Mouse (Mus musculus) frontal cortex, postnatal 25 days (tissue): ENCODE data around the gene Sdhaf1.

Source experiments
- DNase-seq, 2 experiments: peaks; one replicate each; pipeline ENCODE4 v3.0.0; 2022; ENCODE audit warnings: low spot score in 2 of 2

Sdhaf1 gene

GRCm38 (mm10) chr7:30325364-30325763 lies 1.7 kb upstream of the Sdhaf1 start:
- no peak for DNase-seq

- no peak for DNase-seq
Observed at GRCm38 (mm10) chr7:30324300-30324944, 727 bp upstream of the Sdhaf1 start.

DNA sequence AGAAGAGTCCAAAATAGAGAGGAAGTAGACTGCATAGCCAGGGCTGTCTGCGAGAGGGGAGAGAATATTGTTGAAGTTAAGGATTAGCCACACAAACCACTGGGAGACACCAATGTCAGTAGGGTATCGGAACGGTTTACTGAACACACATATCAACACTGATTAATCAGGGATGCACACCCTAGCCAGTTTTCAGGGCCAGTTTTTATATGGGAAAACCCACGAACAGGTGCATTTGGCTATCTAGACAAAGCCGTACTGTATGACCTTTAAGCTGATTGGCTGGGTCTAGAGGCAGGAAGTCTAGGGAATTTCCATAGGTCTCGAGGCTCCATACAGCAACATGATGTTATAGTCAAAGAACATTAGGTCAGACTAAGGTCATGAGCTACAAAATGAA lies 830 bp downstream of the Sdhaf1 start:
- DNase-seq, result no peak

GRCm38 (mm10) chr7:30322285-30322667 lies 1.4 kb downstream of the Sdhaf1 start:
- peak; percentile 90 to 93 for DNase-seq

GRCm38 (mm10) chr7:30321539-30322284 lies 2.0 kb downstream of the Sdhaf1 start, which contains the start of gene E130208F15Rik:
Gene E130208F15Rik (plus strand): TSS chr7:30321740.
- DNase-seq, result peak in 1 of 2 experiments; percentile 41

GRCm38 (mm10) chr7:30320946-30321345 lies 2.7 kb downstream of the Sdhaf1 start:
- DNase-seq, result no peak

DNA sequence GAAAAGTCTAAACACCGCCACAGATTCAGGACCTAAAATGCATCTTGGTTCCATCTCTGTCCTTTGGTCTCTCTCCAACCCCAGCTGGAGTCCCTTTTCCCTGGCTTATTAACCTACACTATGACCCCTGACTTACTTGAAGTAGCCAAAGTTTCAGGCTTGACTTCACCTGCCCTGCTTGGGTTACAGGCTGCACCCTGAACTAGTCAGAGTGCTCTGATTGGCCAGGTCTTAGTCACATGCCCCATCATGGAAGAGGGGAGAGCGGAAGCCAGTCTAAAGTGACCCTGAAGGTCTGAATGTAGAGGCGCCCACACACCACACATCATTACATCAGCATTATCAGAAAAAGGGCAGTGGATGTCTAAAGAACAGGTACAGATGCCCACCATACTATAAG lies 5.6 kb downstream of the Sdhaf1 start:
- DNase-seq, result no peak

DNA sequence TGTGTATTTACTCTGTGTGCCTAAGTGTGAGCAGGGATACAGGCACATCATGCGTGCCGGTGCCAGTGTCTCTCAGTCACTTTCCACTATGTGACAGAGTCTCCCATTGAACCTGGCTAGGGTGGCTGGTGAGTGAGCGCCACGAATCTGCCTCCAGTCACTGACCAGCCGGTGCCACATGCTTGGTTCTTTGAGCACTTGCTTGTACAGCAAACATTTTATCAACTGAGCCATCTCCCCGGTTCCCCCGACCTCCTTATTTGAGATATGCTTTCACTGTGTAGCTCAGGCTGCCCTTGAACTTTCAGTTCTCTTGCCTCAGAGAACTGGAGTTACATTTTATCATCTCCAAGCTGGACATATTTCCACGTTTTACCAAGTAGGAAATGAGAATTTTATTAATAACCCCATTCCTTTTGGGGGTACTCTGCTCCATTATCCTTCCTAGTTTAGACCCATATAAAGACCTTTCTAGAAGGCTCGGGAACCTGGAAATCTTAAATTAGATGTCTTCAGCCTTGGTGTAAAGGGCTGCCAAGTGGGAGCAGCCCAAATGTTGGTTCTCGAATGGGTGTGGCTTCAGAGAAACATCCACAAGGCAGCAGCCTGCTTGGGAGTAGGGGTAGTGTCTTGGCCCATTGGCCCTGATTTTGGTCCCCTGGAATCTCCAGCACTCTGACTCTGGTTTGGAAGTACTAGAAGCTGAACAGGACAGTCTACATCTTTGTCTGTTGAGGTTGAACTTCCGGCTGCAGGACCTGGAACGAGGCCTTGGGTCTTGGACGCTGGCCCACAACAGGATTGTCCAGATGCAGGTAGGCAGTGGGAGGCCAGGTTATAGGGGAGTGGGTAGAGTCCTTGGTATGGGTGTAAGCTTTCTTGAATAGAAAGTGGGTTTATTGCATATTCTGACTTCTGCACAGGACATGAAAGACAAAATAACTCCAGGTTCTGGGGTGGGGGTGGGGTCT lies 7.9 kb downstream of the Sdhaf1 start:
- DNase-seq, result no peak

DNA sequence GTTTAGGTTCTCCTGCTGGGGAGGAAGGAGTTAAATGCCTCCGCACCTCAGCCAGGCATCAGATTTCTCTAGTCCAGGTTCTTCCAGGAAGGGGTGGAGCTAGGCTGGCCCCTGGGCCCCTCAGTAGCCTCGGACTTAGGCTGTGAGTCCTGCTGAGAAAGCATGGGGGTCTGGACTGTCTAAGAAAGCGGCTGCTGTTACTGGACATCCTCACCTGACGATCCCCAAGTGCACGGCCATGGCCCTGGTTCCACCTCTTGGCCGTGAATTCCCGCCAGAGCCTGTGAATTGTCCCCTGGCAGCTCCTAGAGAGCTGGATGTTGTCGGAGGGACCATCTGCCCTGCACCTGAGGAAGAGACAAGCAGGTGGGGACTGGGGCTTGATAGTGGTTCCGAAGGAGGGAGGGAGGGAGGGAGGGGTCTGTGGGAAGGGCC lies 9.0 kb downstream of the Sdhaf1 start, which contains the start of gene Syne4:
Gene Syne4 (plus strand): TSS at position 87 of the 435 bp plus-strand sequence.
- no peak for DNase-seq

- no peak for DNase-seq
Observed at GRCm38 (mm10) chr7:30313666-30314320, 9.9 kb downstream of the Sdhaf1 start.

DNA sequence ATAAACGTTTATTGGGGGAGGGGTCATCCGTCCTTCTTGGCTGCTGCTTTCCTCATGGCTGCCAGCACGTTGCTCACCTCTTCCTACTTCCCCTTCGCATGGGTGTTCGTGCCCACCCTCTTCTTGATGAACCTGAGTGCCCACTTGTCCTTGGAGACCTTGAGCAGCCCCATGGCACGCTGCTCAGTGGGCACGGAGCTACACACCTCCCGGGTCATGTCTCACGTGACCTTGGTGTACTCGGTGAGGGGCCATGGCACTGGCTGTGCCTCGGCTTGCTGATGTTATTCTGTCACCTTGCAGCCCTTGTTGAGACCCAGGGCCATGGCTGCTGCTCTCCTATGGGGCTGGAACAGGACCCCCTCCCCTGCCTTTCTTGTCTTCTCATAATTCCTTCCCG lies 13.6 kb downstream of the Sdhaf1 start:
- DNase-seq, result no peak

GRCm38 (mm10) chr7:30309395-30310129 lies 14.1 kb downstream of the Sdhaf1 start:
- no peak for DNase-seq

DNA sequence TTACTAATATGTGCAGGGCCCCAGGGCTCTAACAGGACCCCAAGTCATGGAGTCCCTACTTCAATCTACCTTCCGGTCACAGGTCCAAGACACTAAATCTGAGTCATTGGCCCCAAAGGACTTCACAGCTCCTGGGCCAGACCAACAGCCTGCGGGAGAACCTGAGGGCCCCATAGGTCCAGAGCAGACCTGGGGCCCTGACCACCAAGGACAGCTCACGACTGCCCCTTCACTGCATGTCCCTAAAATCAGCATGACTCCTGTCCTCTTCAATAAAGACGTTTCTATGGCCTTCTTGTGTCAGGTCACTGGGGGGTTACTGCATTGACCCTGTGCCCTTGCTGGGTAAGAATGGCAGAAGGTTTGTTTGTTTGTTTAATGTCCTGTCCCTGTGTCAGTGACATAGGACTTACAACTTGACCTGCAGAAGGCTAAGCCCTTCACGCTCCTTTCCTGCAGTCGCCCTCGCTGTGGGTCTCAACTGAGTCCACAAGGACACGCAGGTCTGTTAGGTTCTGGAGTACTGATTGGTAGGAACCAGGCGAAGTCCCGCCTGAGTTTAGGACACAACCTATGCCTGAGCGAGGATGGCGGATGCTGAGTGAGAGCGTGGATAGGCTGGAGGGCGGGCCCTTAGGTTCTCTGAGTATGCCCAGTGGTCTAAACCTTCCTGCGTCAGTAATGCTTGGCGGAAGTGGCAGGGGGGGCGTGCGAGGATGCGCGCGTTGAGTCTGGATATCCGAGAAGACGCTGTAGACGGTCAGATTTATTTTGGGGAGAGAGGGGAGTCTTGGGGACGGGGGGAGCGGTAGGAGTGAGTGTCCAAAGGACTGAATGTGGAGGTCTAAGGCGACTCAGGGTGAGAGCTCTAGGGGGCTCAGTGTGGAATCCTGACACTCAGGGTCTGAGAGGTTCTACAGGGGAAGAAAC lies 15.4 kb downstream of the Sdhaf1 start, which contains the start of gene Alkbh6:
Gene Alkbh6 (plus strand): TSS at position 642 of the 930 bp plus-strand sequence.
- peak; percentile 87 to 93 for DNase-seq

DNA sequence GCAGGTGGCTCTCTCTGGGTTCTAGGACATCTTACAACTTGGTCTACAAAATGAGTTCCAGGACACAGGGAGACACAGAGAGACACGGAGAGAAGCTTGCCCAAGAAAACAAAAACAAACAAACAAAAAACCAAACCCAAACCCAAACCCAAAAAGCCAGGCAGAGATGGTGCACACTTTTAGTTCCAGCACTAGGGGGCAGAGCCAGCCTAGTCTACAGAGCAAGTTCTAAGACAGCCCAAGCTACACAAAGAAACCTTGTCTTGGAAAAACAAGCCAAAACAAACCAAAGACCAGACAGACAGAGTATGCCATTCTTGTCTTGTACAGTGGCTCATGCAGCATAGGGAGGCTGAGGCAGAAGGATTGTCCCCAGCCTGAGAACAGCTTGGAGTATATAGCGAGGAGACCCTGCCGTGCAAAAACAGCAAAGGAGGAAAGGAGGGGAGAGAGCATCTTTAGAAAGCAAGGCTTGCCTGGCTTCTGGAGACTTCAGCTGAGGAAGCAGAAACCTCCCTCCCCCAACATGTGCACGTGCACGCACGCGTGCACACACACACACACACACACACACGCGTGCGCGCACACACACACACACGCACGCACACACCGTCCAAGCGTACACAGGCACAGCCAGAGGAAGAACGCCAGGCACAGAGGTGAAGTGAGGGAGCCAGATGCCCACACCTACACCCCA lies 17.5 kb downstream of the Sdhaf1 start:
- no peak for DNase-seq

GRCm38 (mm10) chr7:30300914-30301313 lies 22.8 kb downstream of the Sdhaf1 start:
- DNase-seq, result no peak

GRCm38 (mm10) chr7:30297266-30297665 lies 26.4 kb downstream of the Sdhaf1 start:
- DNase-seq, result no peak

GRCm38 (mm10) chr7:30296816-30297215 lies 26.9 kb downstream of the Sdhaf1 start:
- DNase-seq, result no peak

DNA sequence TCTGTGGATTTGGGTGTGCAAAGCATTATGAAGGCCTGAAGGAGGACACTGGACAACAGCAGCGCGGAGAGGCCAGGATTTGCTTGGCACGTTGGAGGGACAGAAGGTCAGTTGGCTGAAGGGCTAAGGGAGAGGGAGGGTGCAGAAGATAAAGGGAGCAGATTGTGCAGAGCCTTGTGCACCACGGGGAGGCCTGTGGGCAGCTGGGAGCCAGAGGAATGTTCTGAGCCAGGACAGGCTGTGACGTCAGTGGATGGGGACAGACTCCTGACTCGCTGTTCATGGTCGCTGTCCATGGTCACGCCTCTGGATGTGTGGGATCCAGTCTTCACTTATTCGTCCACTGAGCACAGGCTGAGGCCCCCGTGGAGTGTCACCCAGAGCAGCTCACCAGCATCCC lies 28.6 kb downstream of the Sdhaf1 start:
- no peak for DNase-seq

DNA sequence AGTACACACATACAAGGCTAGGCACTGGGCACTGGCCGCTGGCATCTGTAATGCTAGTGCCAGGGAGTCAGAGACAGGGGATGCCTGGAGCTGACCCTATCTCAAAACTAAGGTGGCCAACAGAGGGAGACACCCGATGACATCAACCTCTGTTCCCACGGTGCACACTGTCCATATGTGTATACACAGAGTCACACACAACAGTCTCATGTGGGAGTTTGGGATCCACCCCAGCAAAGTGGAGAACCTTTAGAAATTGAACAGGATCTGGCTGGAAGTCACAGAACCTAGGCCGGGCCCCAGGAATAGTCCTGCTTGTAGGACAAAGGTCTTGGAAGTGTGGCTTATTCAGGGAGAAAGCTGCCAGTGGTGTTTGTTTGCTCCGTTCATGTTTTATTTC lies 29.4 kb downstream of the Sdhaf1 start:
- DNase-seq, result no peak
